ENCODE assay signal across 14 mouse cellular contexts in the genomic region with DNA sequence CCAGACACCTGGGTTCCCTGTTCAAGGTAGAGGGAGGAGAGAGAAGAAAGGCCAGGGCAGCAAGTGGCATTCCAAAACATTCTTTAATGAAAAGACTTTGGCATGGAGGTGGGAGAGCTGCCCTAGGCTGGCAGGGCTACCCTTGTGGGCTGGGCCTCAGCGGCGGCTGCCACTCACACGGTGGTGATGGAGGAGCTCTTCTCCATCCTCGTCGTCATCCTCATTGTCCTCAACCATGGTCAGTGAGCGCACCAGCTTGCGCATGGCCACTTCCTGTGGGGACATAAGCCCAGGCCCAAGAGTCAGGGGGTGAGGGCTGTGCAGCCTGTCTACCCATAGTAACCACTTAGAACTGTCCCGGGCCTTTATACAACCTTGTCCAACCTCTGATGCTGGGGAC. TPM values are rescaled to one million over a fixed set of nuclear protein-coding genes. Genes with fewer than 3 reads are reported as not detected.
A peak's percentile ranks its signal among the peaks of the same experiment; 100 is the strongest.
DNase-seq lines count a peak whose midpoint lies in the region; ATAC-seq and TF ChIP-seq lines count a peak whose summit lies in the region.
"Had no signal": no experiment of that assay in that cellular context is flagged by ENCODE, and none has a peak within 500 bp of the region (broad histone marks: within the 10 kb centered on the region; RNA-seq: fewer than 3 reads in every experiment).

No protein-coding gene starts in this region.

- no peaks in the 10 kb centered on the region for H3K79me2 ChIP-seq in heart, adult 2 months (replicated peaks; ENCODE audit: control insufficient read depth, insufficient read depth, low read length)
- peaks cover 31% of the 10 kb centered on the region for H3K79me2 ChIP-seq in myocyte (ENCODE audit: control insufficient read depth, insufficient read depth)

- no peak for TF ChIP-seq EP300 in heart, adult 2 months (IDR thresholded peaks at IDR 0.05; ENCODE audit: insufficient read depth, low read depth, low read length)
- TF ChIP-seq EP300 in liver, postnatal 0 days (IDR thresholded peaks at IDR 0.05; ENCODE audit: low read depth) = no peak

- no peak overlapping the region for H3K27ac ChIP-seq in heart, adult 2 months
- H3K27ac ChIP-seq in liver, embryonic 11.5 days (ENCODE audit: low read depth, low read length) = no peak overlapping the region
- H3K27ac ChIP-seq in liver, postnatal 0 days (ENCODE audit: low read depth) = no peak overlapping the region
- H3K27ac ChIP-seq in forebrain, embryonic 15.5 days (replicated peaks) = no peak overlapping the region
- H3K27ac ChIP-seq: hindbrain, embryonic 13.5 days; limb, embryonic 13.5 days; macrophage had no signal

- H3ac ChIP-seq in myocyte (ENCODE audit: control insufficient read depth, insufficient read length) = no peak overlapping the region

- no peak overlapping the region for H3K9ac ChIP-seq in heart, adult 2 months (ENCODE audit: low read depth, low read length)
- H3K9ac ChIP-seq in liver, embryonic 11.5 days (ENCODE audit: low read depth, low read length) = no peak overlapping the region
- H3K9ac ChIP-seq in liver, postnatal 0 days (replicated peaks) = no peak overlapping the region
- H3K9ac ChIP-seq in forebrain, embryonic 15.5 days (replicated peaks) = no peak overlapping the region
- H3K9ac ChIP-seq: limb, embryonic 13.5 days had no signal

- no peak overlapping the region for H3K4me3 ChIP-seq in heart, adult 2 months
- H3K4me3 ChIP-seq in liver, embryonic 11.5 days (ENCODE audit: low read depth, low read length) = no peak overlapping the region
- H3K4me3 ChIP-seq in liver, postnatal 0 days (ENCODE audit: low read depth, low read length) = no peak overlapping the region
- no peak overlapping the region for H3K4me3 ChIP-seq in forebrain, embryonic 15.5 days
- no peak overlapping the region for H3K4me3 ChIP-seq in myocyte
- H3K4me3 ChIP-seq: embryonic facial prominence, embryonic 10.5 days; erythroblast, embryonic 14.5 days; hindbrain, embryonic 13.5 days; limb, embryonic 13.5 days had no signal

- intact Hi-C loops in heart, adult 2 months (cut with DNase I) = loop anchor here (1.0 kb wide), 1 partner anchor 39 kb away; no protein-coding TSS in a partner anchor

- no peak overlapping the region for H3K4me2 ChIP-seq in liver, embryonic 11.5 days
- no peak overlapping the region for H3K4me2 ChIP-seq in liver, postnatal 0 days (ENCODE audit: low read depth, low read length)
- no peak overlapping the region for H3K4me2 ChIP-seq in forebrain, embryonic 15.5 days (replicated peaks)
- H3K4me2 ChIP-seq in myocyte (ENCODE audit: low read depth) = no peak overlapping the region
- H3K4me2 ChIP-seq: hindbrain, embryonic 13.5 days; limb, embryonic 13.5 days had no signal

- TF ChIP-seq POLR2A in heart, adult 2 months (IDR thresholded peaks at IDR 0.05; ENCODE audit: insufficient read depth, low read depth, low read length) = no peak
- peak; percentile 4 for TF ChIP-seq POLR2A in myocyte (IDR thresholded peaks at IDR 0.05; ENCODE audit: insufficient read length, low read depth)

- no peak for ATAC-seq in liver, embryonic 11.5 days (replicated peaks; ENCODE audit: low FRiP score)
- ATAC-seq in liver, postnatal 0 days = no peak
- peak; percentile 39 for ATAC-seq in forebrain, embryonic 15.5 days (replicated peaks)

- H3K27me3 ChIP-seq in heart, adult 2 months (ENCODE audit: control insufficient read depth, insufficient read depth, low read length) = no peaks in the 10 kb centered on the region
- H3K27me3 ChIP-seq in liver, embryonic 11.5 days (replicated peaks; ENCODE audit: control insufficient read depth, insufficient read depth, low read length) = peaks cover 42% of the 10 kb centered on the region
- H3K27me3 ChIP-seq in liver, postnatal 0 days (ENCODE audit: insufficient read depth, low read length) = peaks cover 10% of the 10 kb centered on the region; the same call in 1 of the 2 replicates
- H3K27me3 ChIP-seq in forebrain, embryonic 15.5 days = peaks cover 37% of the 10 kb centered on the region
- H3K27me3 ChIP-seq in myocyte (ENCODE audit: control insufficient read depth, insufficient read depth, insufficient read length) = no peaks in the 10 kb centered on the region

- H3K4me1 ChIP-seq in heart, adult 2 months (ENCODE audit: control insufficient read depth, insufficient read depth, low read length) = no peaks in the 10 kb centered on the region
- peaks cover 12% of the 10 kb centered on the region for H3K4me1 ChIP-seq in liver, embryonic 11.5 days (replicated peaks; ENCODE audit: control insufficient read depth, insufficient read depth, low read length)
- no peaks in the 10 kb centered on the region for H3K4me1 ChIP-seq in liver, postnatal 0 days (ENCODE audit: insufficient read depth)
- peaks cover 16% of the 10 kb centered on the region for H3K4me1 ChIP-seq in forebrain, embryonic 15.5 days

- no peaks in the 10 kb centered on the region for H3K36me3 ChIP-seq in heart, adult 2 months (ENCODE audit: control insufficient read depth, insufficient read depth, low read length)
- peaks cover 30% of the 10 kb centered on the region for H3K36me3 ChIP-seq in liver, embryonic 11.5 days (ENCODE audit: control insufficient read depth, insufficient read depth, low read length)
- H3K36me3 ChIP-seq in liver, postnatal 0 days (replicated peaks; ENCODE audit: insufficient read depth, low read length) = peaks cover 53% of the 10 kb centered on the region
- H3K36me3 ChIP-seq in forebrain, embryonic 15.5 days = no peaks in the 10 kb centered on the region
- H3K36me3 ChIP-seq in myocyte (ENCODE audit: control insufficient read depth, insufficient read depth) = peaks cover 68% of the 10 kb centered on the region
- H3K36me3 ChIP-seq: embryonic facial prominence, embryonic 10.5 days had no signal

- WGBS in heart, adult 2 months = 68% methylated on average over 8 of the region's 8 CpGs
- WGBS in liver, embryonic 11.5 days = 70% methylated on average over 8 of the region's 8 CpGs
- WGBS in liver, postnatal 0 days (ENCODE audit: insufficient replicate concordance) = 71% methylated on average over 8 of the region's 8 CpGs
- WGBS in forebrain, embryonic 15.5 days = 80% methylated on average over 8 of the region's 8 CpGs

- H3K9me3 ChIP-seq in liver, embryonic 11.5 days (ENCODE audit: control insufficient read depth, low read length) = no peaks in the 10 kb centered on the region
- H3K9me3 ChIP-seq in liver, postnatal 0 days (ENCODE audit: low read length) = no peaks in the 10 kb centered on the region
- no peaks in the 10 kb centered on the region for H3K9me3 ChIP-seq in forebrain, embryonic 15.5 days
- H3K9me3 ChIP-seq: embryonic facial prominence, embryonic 10.5 days; hindbrain, embryonic 13.5 days; limb, embryonic 13.5 days had no signal

- DNase-seq in heart, adult 11 months = peak; percentile 92
- DNase-seq in heart, adult 2 months = no peak
- DNase-seq in liver, embryonic 11.5 days (ENCODE audit: low spot score) = peak; percentile 29
- no peak for DNase-seq in liver, postnatal 0 days
- no peak for DNase-seq in embryo, embryonic 10.5 days (ENCODE audit: low spot score)
- DNase-seq: adrenal gland, adult 8-10 months; layer of hippocampus, adult 9-11 months had no signal

- TF ChIP-seq CTCF in heart, adult 2 months (IDR thresholded peaks at IDR 0.05) = no peak
- TF ChIP-seq CTCF in liver, postnatal 0 days (IDR thresholded peaks at IDR 0.05; ENCODE audit: low read depth) = no peak

TF ChIP-seq in myocyte, 11 proteins besides CTCF, POLR2A, EP300 and RAD21:
- TF ChIP-seq POLR2AphosphoS2 (IDR thresholded peaks at IDR 0.05; ENCODE audit: insufficient read length, low read depth) (peak; percentile 43), REST (IDR thresholded peaks at IDR 0.05; ENCODE audit: insufficient read depth, insufficient read length) (no peak)

RNA-seq across cellular contexts. Expression of gene Sema4a, which starts 22.2 kb away (rescaled TPM):
- total RNA-seq in heart, adult 2 months (2021) = 1 to 10 TPM; 3.2 to 3.3 TPM
- polyA plus RNA-seq in heart, adult 2 months (2012; rRNA removed) = 8.5 and 9.5 TPM in 2 replicates
- polyA plus RNA-seq in liver, embryonic 11.5 days (2014; fragmentation: Nextera tagmentation; extraction: Ambion mirVana) = 14.3 and 19.0 TPM in 2 replicates
- 27.3 and 30.0 TPM in 2 replicates for polyA plus RNA-seq in liver, postnatal 0 days (2015; fragmentation: Nextera tagmentation; extraction: Ambion mirVana)
- 16.3 and 17.7 TPM in 2 replicates for polyA plus RNA-seq in forebrain, embryonic 15.5 days (2015; fragmentation: Nextera tagmentation; extraction: Ambion mirVana)
- 0.35 TPM for polyA plus RNA-seq in myocyte (2012; fragmentation: generic; extraction: Trizol)

RNA-seq across cellular contexts. Expression of gene Lmna, which starts 26.6 kb away (rescaled TPM):
- 100 to 1,000 TPM; 117 to 138 TPM for total RNA-seq in heart, adult 2 months (2021)
- 67.3 and 85.2 TPM in 2 replicates for polyA plus RNA-seq in heart, adult 2 months (2012; rRNA removed)
- polyA plus RNA-seq in liver, embryonic 11.5 days (2014; fragmentation: Nextera tagmentation; extraction: Ambion mirVana) = 155 and 157 TPM in 2 replicates
- polyA plus RNA-seq in liver, postnatal 0 days (2015; fragmentation: Nextera tagmentation; extraction: Ambion mirVana) = 68.4 and 73.4 TPM in 2 replicates
- polyA plus RNA-seq in forebrain, embryonic 15.5 days (2015; fragmentation: Nextera tagmentation; extraction: Ambion mirVana) = 23.4 and 27.5 TPM in 2 replicates
- polyA plus RNA-seq in myocyte (2012; fragmentation: generic; extraction: Trizol) = 954 TPM

RNA-seq across cellular contexts. Expression of gene Mex3a, which starts 49.1 kb away (rescaled TPM):
- total RNA-seq in heart, adult 2 months (2021) = under 1 TPM; 0.42 to 0.45 TPM
- 0.27 and 0.59 TPM in 2 replicates for polyA plus RNA-seq in heart, adult 2 months (2012; rRNA removed)
- polyA plus RNA-seq in liver, embryonic 11.5 days (2014; fragmentation: Nextera tagmentation; extraction: Ambion mirVana) = 9.4 and 10.2 TPM in 2 replicates
- 0.37 and 0.51 TPM in 2 replicates for polyA plus RNA-seq in liver, postnatal 0 days (2015; fragmentation: Nextera tagmentation; extraction: Ambion mirVana)
- 50.6 and 55.6 TPM in 2 replicates for polyA plus RNA-seq in forebrain, embryonic 15.5 days (2015; fragmentation: Nextera tagmentation; extraction: Ambion mirVana)
- 8.1 TPM for polyA plus RNA-seq in myocyte (2012; fragmentation: generic; extraction: Trizol)

RNA-seq across cellular contexts. Expression of gene Slc25a44, which starts 58.2 kb away (rescaled TPM):
- 10 to 100 TPM; 11.9 to 14.6 TPM for total RNA-seq in heart, adult 2 months (2021)
- polyA plus RNA-seq in heart, adult 2 months (2012; rRNA removed) = 19.1 and 25.9 TPM in 2 replicates
- polyA plus RNA-seq in liver, embryonic 11.5 days (2014; fragmentation: Nextera tagmentation; extraction: Ambion mirVana) = 20.6 and 20.7 TPM in 2 replicates
- polyA plus RNA-seq in liver, postnatal 0 days (2015; fragmentation: Nextera tagmentation; extraction: Ambion mirVana) = 9.0 and 9.2 TPM in 2 replicates
- polyA plus RNA-seq in forebrain, embryonic 15.5 days (2015; fragmentation: Nextera tagmentation; extraction: Ambion mirVana) = 31.3 and 33.2 TPM in 2 replicates
- 19.3 TPM for polyA plus RNA-seq in myocyte (2012; fragmentation: generic; extraction: Trizol)

Comparison
In these comparisons a context has a peak if more than half of its experiments do, and no peak if none do; other contexts are left out.
1. DNase-seq: peak in heart, adult 11 months (single experiment) and liver, embryonic 11.5 days (single experiment); none in heart, adult 2 months (0 of 2), liver, postnatal 0 days (single experiment) and embryo, embryonic 10.5 days (single experiment).